Mouse (Mus musculus) intestine, embryonic 16.5 days (tissue): ENCODE measurements around the gene Camk2b. TPM values are rescaled to one million over a fixed set of nuclear protein-coding genes. Genes with fewer than 3 reads are reported as not detected.
A peak's percentile ranks its signal among the peaks of the same experiment; 100 is the strongest.

Source experiments
- ATAC-seq: fragments of 200-750 bp; cut with Nextera tagmentation; 2 replicates; pipeline ENCODE4 v1.8.0; 2017; ENCODE audit warnings: moderate TSS enrichment, moderate library complexity
- H3K27ac ChIP-seq: fragments of 300-500 bp; sonication (generic); 2 replicates; pipeline ENCODE4 v1.5.1; 2014; ENCODE audit warnings: mild to moderate bottlenecking, low read length
- H3K27me3 ChIP-seq: fragments of 300-500 bp; sonication (generic); replicated peaks from 2 replicates; pipeline ENCODE4 v1.6.1; 2014; ENCODE audit warnings: low read length, control low read depth, mixed read lengths; ENCODE audit not compliant: control insufficient read depth, insufficient read depth
- H3K36me3 ChIP-seq: fragments of 300-500 bp; sonication (generic); 2 replicates; pipeline ENCODE4 v1.6.1; 2014; ENCODE audit warnings: low read length, control low read depth; ENCODE audit not compliant: control insufficient read depth, insufficient read depth
- H3K4me1 ChIP-seq: fragments of 300-500 bp; sonication (generic); 2 replicates; pipeline ENCODE4 v1.6.1; 2014; ENCODE audit warnings: low read length, control low read depth, mixed read lengths; ENCODE audit not compliant: control insufficient read depth, insufficient read depth
- H3K4me2 ChIP-seq: fragments of 300-500 bp; sonication (generic); 2 replicates; pipeline ENCODE4 v1.6.1; 2014; ENCODE audit warnings: low read depth, low read length, control low read depth
- H3K4me3 ChIP-seq: fragments of 300-500 bp; sonication (generic); 2 replicates; pipeline ENCODE4 v1.5.1; 2014; ENCODE audit warnings: mild to moderate bottlenecking, low read length
- H3K9ac ChIP-seq: fragments of 300-500 bp; sonication (generic); 2 replicates; pipeline ENCODE4 v1.6.1; 2014; ENCODE audit warnings: low read depth, low read length
- H3K9me3 ChIP-seq: fragments of 300-500 bp; sonication (generic); 2 replicates; pipeline ENCODE4 v1.6.1; 2016; ENCODE audit warnings: low read length, control low read depth; ENCODE audit not compliant: control insufficient read depth
- WGBS: fragments of 180-500 bp; shearing (Covaris S2); extraction: QIAGEN DNeasy Blood & Tissue Kit; methylation state at CpG from one replicate; pipeline ENCODE4 v1.1.7; 2014; 5-methylcytosine and 5-hydroxymethylcytosine counted together
- polyA plus RNA-seq: library from polyadenylated mRNA; unstranded; fragments of >200 nt; fragmentation: Nextera tagmentation; extraction: Ambion mirVana; gene quantifications from 2 replicates; pipeline ENCODE4 v1.2.1, GENCODE M21; 2015

Camk2b gene
- polyA plus RNA-seq, 1 experiment from 2014 or later = 5.8 TPM

GRCm38 (mm10) chr11:6020897-6021839, 45.0 kb downstream of the Camk2b start:
- no peak overlapping the region for H3K9ac ChIP-seq
- H3K9me3 ChIP-seq = no peaks in the 10 kb centered on the region
- no peak overlapping the region for H3K4me3 ChIP-seq
- H3K4me2 ChIP-seq = no peak overlapping the region
- ATAC-seq = no peak
- WGBS = 78% methylated on average over 17 of the region's 17 CpGs
- H3K36me3 ChIP-seq = no peaks in the 10 kb centered on the region
- no peaks in the 10 kb centered on the region for H3K27me3 ChIP-seq
- H3K27ac ChIP-seq = no peak overlapping the region
- H3K4me1 ChIP-seq = peaks cover 9% of the 10 kb centered on the region; the same call in 1 of the 2 replicates

DNA sequence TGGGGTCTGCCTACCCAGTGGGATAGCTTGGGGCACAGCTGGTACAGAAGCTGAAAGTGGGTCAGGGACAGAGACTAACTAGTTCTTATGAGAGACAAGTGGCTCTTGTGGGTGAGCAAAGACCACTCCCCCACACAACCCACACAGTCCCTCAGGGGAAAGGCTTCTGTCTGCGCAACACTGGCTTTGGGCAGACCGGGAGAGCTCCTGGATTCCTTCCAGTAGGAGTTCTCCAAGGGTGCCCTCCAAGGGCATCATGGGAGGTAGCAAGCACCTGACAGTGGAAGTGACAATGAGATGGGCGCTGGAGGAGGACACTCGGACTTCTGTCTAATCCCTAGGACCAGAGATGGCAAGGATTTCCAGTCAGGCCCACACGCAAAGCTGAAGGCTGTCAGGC, 45.8 kb downstream of the Camk2b start:
- Histone ChIP-seq H3K4me2 (no peak overlapping the region), H3K4me3 (no peak overlapping the region), H3K4me1 (peaks cover 9% of the 10 kb centered on the region; the same call in 1 of the 2 replicates), H3K27me3 (no peaks in the 10 kb centered on the region), H3K27ac (no peak overlapping the region), H3K9ac (no peak overlapping the region), H3K36me3 (no peaks in the 10 kb centered on the region), H3K9me3 (no peaks in the 10 kb centered on the region)
- ATAC-seq = no peak
- 94% methylated on average over 5 of the region's 5 CpGs for WGBS

DNA sequence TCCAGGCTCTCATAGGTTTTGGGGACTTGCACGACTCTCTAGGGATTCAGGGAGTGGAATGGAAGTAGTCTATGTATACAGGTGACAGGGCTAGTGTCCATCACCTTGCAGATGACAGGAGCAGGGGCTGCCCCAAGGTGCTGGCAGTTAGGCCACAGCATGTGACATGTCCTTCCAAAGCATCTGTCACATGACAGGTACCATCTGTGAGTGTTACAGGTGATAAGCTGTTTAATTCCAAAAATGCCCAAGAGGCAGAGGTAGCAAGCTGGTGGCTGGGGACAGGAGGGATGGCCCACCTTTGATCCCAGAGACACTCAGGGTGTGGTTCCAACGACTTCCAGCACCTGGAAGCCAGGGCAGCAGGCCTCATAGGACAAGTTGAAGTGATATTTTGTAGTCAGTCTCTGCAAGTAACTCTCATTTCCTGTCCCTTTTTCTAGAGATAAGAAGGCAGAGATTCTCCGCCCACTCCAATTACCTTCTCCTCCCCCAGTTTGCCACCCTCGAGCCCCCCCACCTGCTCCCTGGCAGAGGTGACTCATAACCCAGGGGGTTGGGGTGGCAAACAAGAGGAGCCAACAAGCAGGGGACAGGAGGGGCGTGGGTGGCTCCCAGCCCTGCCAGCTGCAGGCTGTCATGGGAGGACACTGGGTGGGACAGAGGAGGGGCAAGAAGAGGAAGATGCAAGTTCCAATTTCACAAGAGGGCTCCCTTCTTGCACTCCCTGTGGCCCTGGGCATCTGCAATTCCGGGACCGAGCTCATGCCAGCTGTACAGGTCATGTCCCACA, 47.7 kb downstream of the Camk2b start:
- WGBS = 48% methylated on average over 7 of the region's 7 CpGs
- Histone ChIP-seq H3K9me3 (no peaks in the 10 kb centered on the region), H3K27me3 (no peaks in the 10 kb centered on the region), H3K4me1 (peaks cover 9% of the 10 kb centered on the region; the same call in 1 of the 2 replicates), H3K4me3 (no peak overlapping the region), H3K36me3 (no peaks in the 10 kb centered on the region), H3K27ac (no peak overlapping the region), H3K9ac (no peak overlapping the region), H3K4me2 (no peak overlapping the region)
- ATAC-seq = peak; percentile 61; the same call in 1 of the 2 replicates

- H3K4me2 ChIP-seq = no peak overlapping the region
These were observed 48.5 kb downstream of the Camk2b start for GRCm38 (mm10) chr11:6017484-6018140.

GRCm38 (mm10) chr11:6016797-6017395, 49.3 kb downstream of the Camk2b start:
- no peak for ATAC-seq
- 64% methylated on average over 9 of the region's 9 CpGs for WGBS

More at GRCm38 (mm10) chr11:6017484-6018140, 48.5 kb downstream of the Camk2b start:
- no peaks in the 10 kb centered on the region for H3K27me3 ChIP-seq
- H3K4me1 ChIP-seq = peaks cover 9% of the 10 kb centered on the region; the same call in 1 of the 2 replicates
- H3K9me3 ChIP-seq = no peaks in the 10 kb centered on the region
- WGBS = 67% methylated on average over 10 of the region's 11 CpGs
- ATAC-seq = no peak
- no peak overlapping the region for H3K4me3 ChIP-seq
- H3K27ac ChIP-seq = no peak overlapping the region
- H3K36me3 ChIP-seq = no peaks in the 10 kb centered on the region
- no peak overlapping the region for H3K9ac ChIP-seq

GRCm38 (mm10) chr11:6016368-6016767, 49.8 kb downstream of the Camk2b start:
- WGBS = 4% methylated on average over 3 of the region's 3 CpGs
- no peak overlapping the region for H3K27ac ChIP-seq
- no peak overlapping the region for H3K4me3 ChIP-seq
- H3K36me3 ChIP-seq = peaks cover 7% of the 10 kb centered on the region; the same call in 1 of the 2 replicates
- ATAC-seq = no peak
- peaks cover 9% of the 10 kb centered on the region; the same call in 1 of the 2 replicates for H3K4me1 ChIP-seq
- no peak overlapping the region for H3K4me2 ChIP-seq
- no peaks in the 10 kb centered on the region for H3K27me3 ChIP-seq
- H3K9ac ChIP-seq = no peak overlapping the region
- no peaks in the 10 kb centered on the region for H3K9me3 ChIP-seq

More at GRCm38 (mm10) chr11:6016797-6017395, 49.3 kb downstream of the Camk2b start:
- Histone ChIP-seq H3K27me3 (no peaks in the 10 kb centered on the region), H3K4me1 (peaks cover 9% of the 10 kb centered on the region; the same call in 1 of the 2 replicates), H3K27ac (no peak overlapping the region), H3K4me2 (no peak overlapping the region), H3K36me3 (peaks cover 2% of the 10 kb centered on the region; the same call in 1 of the 2 replicates), H3K4me3 (no peak overlapping the region), H3K9ac (no peak overlapping the region), H3K9me3 (no peaks in the 10 kb centered on the region)

- no peak overlapping the region for H3K9ac ChIP-seq
- H3K27ac ChIP-seq = no peak overlapping the region
- peaks cover 9% of the 10 kb centered on the region; the same call in 1 of the 2 replicates for H3K4me1 ChIP-seq
- no peaks in the 10 kb centered on the region for H3K9me3 ChIP-seq
- H3K4me2 ChIP-seq = no peak overlapping the region
- no peaks in the 10 kb centered on the region for H3K27me3 ChIP-seq
- peaks cover 7% of the 10 kb centered on the region; the same call in 1 of the 2 replicates for H3K36me3 ChIP-seq
- ATAC-seq = no peak
- no peak overlapping the region for H3K4me3 ChIP-seq
- 76% methylated on average over 6 of the region's 6 CpGs for WGBS
These were observed 51.1 kb downstream of the Camk2b start for GRCm38 (mm10) chr11:6015011-6015431.

- Histone ChIP-seq H3K4me3 (no peak overlapping the region), H3K36me3 (peaks cover 7% of the 10 kb centered on the region; the same call in 1 of the 2 replicates), H3K27me3 (no peaks in the 10 kb centered on the region), H3K4me1 (peaks cover 6% of the 10 kb centered on the region; the same call in 1 of the 2 replicates), H3K9me3 (no peaks in the 10 kb centered on the region), H3K4me2 (no peak overlapping the region), H3K9ac (no peak overlapping the region), H3K27ac (no peak overlapping the region)
- ATAC-seq = no peak
- WGBS = 47% methylated on average over 2 of the region's 2 CpGs
These were observed 52.8 kb downstream of the Camk2b start for GRCm38 (mm10) chr11:6013359-6013758.
